Comparison of ENCODE assay signal across 8 mouse cellular contexts in the genomic region with DNA sequence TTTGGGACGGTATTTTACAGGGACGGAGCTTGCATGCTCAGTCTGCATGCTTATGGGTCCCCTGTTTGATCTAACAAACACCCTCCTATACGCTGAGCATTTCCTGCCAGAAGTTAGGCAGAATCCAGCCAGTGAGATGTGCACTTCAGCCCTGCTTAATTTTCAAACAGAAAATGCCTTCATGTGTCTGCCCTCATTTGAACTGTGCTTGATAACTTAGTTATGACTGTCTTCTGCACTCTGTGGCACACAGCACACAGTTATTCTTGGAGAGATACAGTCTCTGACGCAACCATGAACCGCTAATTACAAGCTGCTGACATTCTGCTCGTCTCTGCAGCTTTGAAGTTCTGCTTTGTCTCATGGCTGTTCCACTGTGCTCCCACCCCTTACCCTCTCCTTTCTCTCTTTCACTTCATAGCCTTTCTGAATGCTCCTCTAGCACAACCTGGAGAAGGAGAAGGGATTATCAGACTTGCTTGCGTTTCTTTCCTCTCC.
DNase-seq lines count a peak whose midpoint lies in the region; ATAC-seq and TF ChIP-seq lines count a peak whose summit lies in the region.

No protein-coding gene starts in this region.

- no peaks in the 10 kb centered on the region for H3K9me3 ChIP-seq in embryonic facial prominence, embryonic 13.5 days
- H3K9me3 ChIP-seq in heart, embryonic 13.5 days = no peaks in the 10 kb centered on the region
- H3K9me3 ChIP-seq in liver, embryonic 12.5 days (replicated peaks) = no peaks in the 10 kb centered on the region

- no peak for TF ChIP-seq CTCF in gastrocnemius, adult 2 months (IDR thresholded peaks at IDR 0.05)

- ATAC-seq in embryonic facial prominence, embryonic 13.5 days (ENCODE audit: insufficient number of reproducible peaks, insufficient read depth, low FRiP score, low TSS enrichment, low read depth) = peak; percentile 71
- ATAC-seq in heart, embryonic 13.5 days (ENCODE audit: extremely low read depth, insufficient number of reproducible peaks, low FRiP score, low TSS enrichment) = peak; percentile 73; the same call in 1 of the 2 replicates
- peak; percentile 54 for ATAC-seq in liver, embryonic 12.5 days

- no peaks in the 10 kb centered on the region for H3K27me3 ChIP-seq in embryonic facial prominence, embryonic 13.5 days
- H3K27me3 ChIP-seq in heart, embryonic 13.5 days (replicated peaks) = no peaks in the 10 kb centered on the region
- H3K27me3 ChIP-seq in liver, embryonic 12.5 days (replicated peaks) = no peaks in the 10 kb centered on the region

- H3K4me2 ChIP-seq in embryonic facial prominence, embryonic 13.5 days = peak overlapping the region; percentile 58
- H3K4me2 ChIP-seq in heart, embryonic 13.5 days = peak overlapping the region; percentile 69
- peak overlapping the region; percentile 53 for H3K4me2 ChIP-seq in liver, embryonic 12.5 days

- intact Hi-C loops in gastrocnemius, adult 2 months (cut with DNase I) = loop anchor here (5.0 to 10.0 kb wide), 2 partner anchors 535 to 1417 kb away; a partner anchor contains a TSS
- intact Hi-C loops in gastrocnemius, postnatal 36 days (cut with DNase I) = loop anchor here (5.0 kb wide), 1 partner anchor 530 kb away; no protein-coding TSS in a partner anchor

- WGBS in embryonic facial prominence, embryonic 13.5 days = 2% methylated on average over 7 of the region's 7 CpGs
- WGBS in heart, embryonic 13.5 days = 6% methylated on average over 7 of the region's 7 CpGs
- WGBS in liver, embryonic 12.5 days (ENCODE audit: insufficient replicate concordance) = 18% methylated on average over 7 of the region's 7 CpGs

- peak overlapping the region; percentile 57 for H3K9ac ChIP-seq in embryonic facial prominence, embryonic 13.5 days
- peak overlapping the region; percentile 54 for H3K9ac ChIP-seq in heart, embryonic 13.5 days
- H3K9ac ChIP-seq in liver, embryonic 12.5 days = no peak overlapping the region

- peak; percentile 24 for DNase-seq in gastrocnemius, adult 2 months
- DNase-seq in gastrocnemius, postnatal 36 days = no peak
- DNase-seq in kidney, postnatal 25 days = peak; percentile 25 to 34
- peak; percentile 50 for DNase-seq in neural tube, embryonic 10.5 days (ENCODE audit: extremely low spot score, low spot score)
- DNase-seq in thymus, postnatal 36 days = peak; percentile 61 to 67

- H3K4me1 ChIP-seq in embryonic facial prominence, embryonic 13.5 days = peaks cover 52% of the 10 kb centered on the region
- H3K4me1 ChIP-seq in heart, embryonic 13.5 days = peaks cover 61% of the 10 kb centered on the region
- peaks cover 17% of the 10 kb centered on the region for H3K4me1 ChIP-seq in liver, embryonic 12.5 days

- H3K4me3 ChIP-seq in gastrocnemius, adult 2 months = peak overlapping the region; percentile 67
- peak overlapping the region; percentile 33 for H3K4me3 ChIP-seq in embryonic facial prominence, embryonic 13.5 days
- H3K4me3 ChIP-seq in heart, embryonic 13.5 days = peak overlapping the region; percentile 41
- peak overlapping the region; percentile 23; the same call in 1 of the 2 replicates for H3K4me3 ChIP-seq in liver, embryonic 12.5 days

- H3K27ac ChIP-seq in gastrocnemius, adult 2 months = peak overlapping the region; percentile 68
- H3K27ac ChIP-seq in embryonic facial prominence, embryonic 13.5 days = peak overlapping the region; percentile 94
- H3K27ac ChIP-seq in heart, embryonic 13.5 days (replicated peaks) = peak overlapping the region; percentile 95
- H3K27ac ChIP-seq in liver, embryonic 12.5 days = 0 out of 2 replicates have a peak overlapping the region, but pooled peaks have one; percentile 40

- no peaks in the 10 kb centered on the region for H3K36me3 ChIP-seq in embryonic facial prominence, embryonic 13.5 days
- H3K36me3 ChIP-seq in heart, embryonic 13.5 days = no peaks in the 10 kb centered on the region
- H3K36me3 ChIP-seq in liver, embryonic 12.5 days = no peaks in the 10 kb centered on the region

Comparison
In these comparisons a context has a peak if more than half of its experiments do, and no peak if none do; other contexts are left out.
1. DNase-seq: peak in gastrocnemius, adult 2 months (single experiment), kidney, postnatal 25 days (2 of 2), neural tube, embryonic 10.5 days (single experiment) and thymus, postnatal 36 days (2 of 2); none in gastrocnemius, postnatal 36 days (0 of 2).
2. H3K27ac ChIP-seq: peak in every context shown above with its lines; median percentile 95 in heart, embryonic 13.5 days; 94 in embryonic facial prominence, embryonic 13.5 days; 68 in gastrocnemius, adult 2 months; 40 in liver, embryonic 12.5 days.
3. Peak in every context shown above with its lines, with median percentiles within 50 percentile points of each other: H3K4me3 ChIP-seq, ATAC-seq and H3K4me2 ChIP-seq.